Comparison of ENCODE assay signal across 8 mouse cellular contexts in the genomic region with DNA sequence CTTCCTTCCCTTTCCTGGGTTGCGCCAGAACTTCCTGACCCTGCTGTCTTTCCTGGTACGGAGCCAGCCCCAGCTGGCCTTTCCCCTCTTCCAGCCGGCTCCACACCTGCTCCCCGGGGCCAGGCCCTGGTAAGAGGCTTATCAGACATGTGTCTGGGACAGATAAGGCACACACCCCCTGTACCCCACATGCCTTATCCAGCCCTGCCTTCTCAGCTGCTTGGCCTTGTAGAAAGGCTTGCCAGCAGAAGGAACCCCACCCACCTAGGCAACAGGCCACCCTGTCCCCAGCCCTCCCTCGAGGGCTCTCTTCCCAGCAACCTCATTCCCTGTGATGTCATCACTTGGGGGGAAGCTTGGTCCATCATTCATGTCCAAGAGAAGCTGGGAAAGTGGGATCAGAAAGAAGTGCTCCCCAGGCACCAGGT. TPM values are rescaled to one million over a fixed set of nuclear protein-coding genes. Genes with fewer than 3 reads are reported as not detected.
DNase-seq lines count a peak whose midpoint lies in the region; ATAC-seq and TF ChIP-seq lines count a peak whose summit lies in the region.

No protein-coding gene starts in this region.

- WGBS in lung, embryonic 14.5 days = 3% methylated on average over 5 of the region's 5 CpGs

- peaks cover 12% of the 10 kb centered on the region for H3K4me1 ChIP-seq in lung, embryonic 14.5 days (ENCODE audit: insufficient read depth)

- ATAC-seq in lung, embryonic 14.5 days (ENCODE audit: insufficient read depth) = peak; percentile 32

- no peak overlapping the region; the same call in 1 of the 2 replicates for H3K9ac ChIP-seq in lung, embryonic 14.5 days

- peak overlapping the region; percentile 51 for H3K4me2 ChIP-seq in lung, embryonic 14.5 days

- no peaks in the 10 kb centered on the region for H3K27me3 ChIP-seq in lung, embryonic 14.5 days (ENCODE audit: insufficient read depth, low read length)

- no peak overlapping the region for H3K4me3 ChIP-seq in lung, embryonic 14.5 days (ENCODE audit: low read depth, low read length)

- H3K9me3 ChIP-seq in lung, embryonic 14.5 days (ENCODE audit: low read depth, low read length) = no peaks in the 10 kb centered on the region

- DNase-seq in 3134 (ENCODE audit: extremely low read depth, insufficient read length, low spot score) = peak; percentile 60
- DNase-seq in c-Kit-negative CD71-positive TER-119-positive erythroid progenitor cells, embryonic 14.5 days (ENCODE audit: low read depth, low spot score) = peak; percentile 90
- DNase-seq in heart, adult 8-10 months (ENCODE audit: low spot score) = peak; percentile 73
- DNase-seq in kidney, adult 18-20 months = peak; percentile 57
- peak; percentile 40 for DNase-seq in lung, embryonic 14.5 days
- peak; percentile 73 for DNase-seq in retina, postnatal 1 day
- DNase-seq in layer of hippocampus, adult 9-10 months (ENCODE audit: low spot score) = no peak
- DNase-seq in right cerebral cortex, postnatal 25 days = no peak

- no peak for TF ChIP-seq CTCF in lung, embryonic 14.5 days (IDR thresholded peaks at IDR 0.05; ENCODE audit: low read depth)

- no peaks in the 10 kb centered on the region for H3K36me3 ChIP-seq in lung, embryonic 14.5 days (ENCODE audit: insufficient read depth)

- peak overlapping the region; percentile 10; the same call in 1 of the 2 replicates for H3K27ac ChIP-seq in lung, embryonic 14.5 days (ENCODE audit: low read depth)

RNA-seq across cellular contexts. Expression of a gene that starts 4.2 kb away (rescaled TPM):
- total RNA-seq in heart, adult 8-10 months (2022) = 1 to 10 TPM; 1.7 to 2.3 (median 2.2) TPM
- 7.2 and 9.7 TPM in 2 replicates for polyA plus RNA-seq in lung, embryonic 14.5 days (2014; fragmentation: Nextera tagmentation; extraction: Ambion mirVana)

RNA-seq across cellular contexts. Expression of a gene that starts 42.2 kb away (rescaled TPM):
- total RNA-seq in heart, adult 8-10 months (2022) = under 1 TPM in 2 of 4 experiments, not detected in 2; 0.25 to 0.50 TPM
- 1.0 and 1.3 TPM in 2 replicates for polyA plus RNA-seq in lung, embryonic 14.5 days (2014; fragmentation: Nextera tagmentation; extraction: Ambion mirVana)

RNA-seq across cellular contexts. Expression of a gene that starts 53.1 kb away (rescaled TPM):
- 1 to 10 TPM; 4.2 to 5.1 (median 4.4) TPM for total RNA-seq in heart, adult 8-10 months (2022)
- polyA plus RNA-seq in lung, embryonic 14.5 days (2014; fragmentation: Nextera tagmentation; extraction: Ambion mirVana) = 27.6 and 31.8 TPM in 2 replicates

RNA-seq across cellular contexts. Expression of a gene that starts 57.0 kb away (rescaled TPM):
- total RNA-seq in heart, adult 8-10 months (2022) = 100 to 1,000 TPM; 108 to 133 (median 121) TPM
- 139 and 150 TPM in 2 replicates for polyA plus RNA-seq in lung, embryonic 14.5 days (2014; fragmentation: Nextera tagmentation; extraction: Ambion mirVana)

Comparison
In these comparisons a context has a peak if more than half of its experiments do, and no peak if none do; other contexts are left out.
1. DNase-seq: peak in 3134 (single experiment), c-Kit-negative CD71-positive TER-119-positive erythroid progenitor cells, embryonic 14.5 days (single experiment), heart, adult 8-10 months (single experiment), kidney, adult 18-20 months (single experiment), lung, embryonic 14.5 days (single experiment) and retina, postnatal 1 day (single experiment); none in layer of hippocampus, adult 9-10 months (single experiment) and right cerebral cortex, postnatal 25 days (single experiment).